Mouse (Mus musculus) liver (tissue): ENCODE results near the gene Krt32.

Experiments used
- DNase-seq: peaks from one replicate; pipeline ENCODE4 v3.0.0-alpha.2; 2020; ENCODE audit warnings: mixed read lengths

The Krt32 gene

GRCm38 (mm10) chr11:100087861-100088260 is at the start of gene Krt32:
Krt32 (minus strand) TSS chr11:100088226.
- DNase-seq, result no peak

DNA sequence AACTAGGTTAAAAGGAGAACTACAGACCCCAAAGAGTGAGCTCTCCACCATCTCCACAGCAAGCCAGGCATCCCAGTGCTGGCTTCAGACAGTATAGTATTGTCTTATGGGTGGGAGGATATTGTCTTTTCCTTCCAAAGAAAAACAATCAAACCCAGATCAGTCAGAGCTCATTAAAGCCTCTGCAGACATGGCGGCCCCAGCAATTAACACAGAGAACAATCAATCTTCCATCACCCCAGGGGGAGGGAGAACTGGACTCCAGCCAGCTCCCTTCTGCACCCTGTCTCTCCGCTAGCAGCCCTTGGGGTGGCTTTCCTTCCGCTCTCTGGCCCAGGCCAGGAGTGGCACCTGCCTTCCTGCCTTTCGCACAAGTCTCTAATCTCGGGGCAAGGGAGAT is 49.7 kb upstream of the Krt32 start:
- no peak for DNase-seq

- DNase-seq, result no peak
Measured at GRCm38 (mm10) chr11:100136559-100136958, 48.5 kb upstream of the Krt32 start.

DNA sequence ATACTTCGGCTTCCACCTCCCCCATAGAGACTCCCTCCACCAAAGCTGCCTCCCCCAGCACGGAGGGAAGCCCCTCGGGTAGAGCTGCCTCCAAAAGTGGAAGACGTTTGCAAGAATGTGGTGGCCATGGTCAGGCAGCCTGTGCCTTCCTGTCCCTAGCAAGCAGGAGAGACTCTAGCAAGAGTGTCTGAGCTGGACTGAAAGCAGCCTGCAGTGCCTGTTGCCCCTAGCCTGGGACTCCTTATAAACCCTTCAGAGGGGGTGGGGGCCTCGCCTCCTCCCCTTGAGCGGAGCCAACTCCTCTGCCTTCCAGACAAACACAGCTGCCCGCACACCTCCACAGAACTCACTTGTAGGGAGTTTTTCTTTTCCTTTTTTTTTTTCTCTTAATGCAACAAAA is 47.7 kb upstream of the Krt32 start, which contains the start of gene Krt15:
Gene Krt15 (minus strand): TSS at position 198 of the 400 bp plus-strand sequence.
- DNase-seq, result no peak

- DNase-seq, result no peak
Measured at GRCm38 (mm10) chr11:100124901-100125300, 36.9 kb upstream of the Krt32 start.

DNA sequence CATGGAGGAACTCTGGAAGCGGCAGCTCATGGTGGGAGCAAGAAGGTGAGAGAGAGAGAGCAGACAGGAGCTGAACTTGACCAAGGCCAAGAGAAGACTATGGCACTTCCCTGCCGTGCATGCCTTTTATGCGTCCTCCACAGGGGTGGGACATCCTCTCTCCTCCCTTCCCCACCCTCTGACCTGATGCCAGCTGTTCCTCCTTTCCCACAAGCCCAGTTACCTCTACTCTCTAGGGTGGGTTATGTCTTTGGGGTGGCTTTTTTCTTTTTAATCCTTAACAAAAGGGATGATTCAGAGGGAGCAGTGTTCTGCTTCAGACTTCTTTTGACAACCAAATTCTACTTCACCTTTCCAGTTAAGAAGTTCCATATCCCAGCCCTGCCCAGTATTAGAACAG is 33.4 kb upstream of the Krt32 start, which contains the start of gene Krt13:
Gene Krt13 (minus strand): TSS at position 101 of the 400 bp plus-strand sequence.
- no peak for DNase-seq

DNA sequence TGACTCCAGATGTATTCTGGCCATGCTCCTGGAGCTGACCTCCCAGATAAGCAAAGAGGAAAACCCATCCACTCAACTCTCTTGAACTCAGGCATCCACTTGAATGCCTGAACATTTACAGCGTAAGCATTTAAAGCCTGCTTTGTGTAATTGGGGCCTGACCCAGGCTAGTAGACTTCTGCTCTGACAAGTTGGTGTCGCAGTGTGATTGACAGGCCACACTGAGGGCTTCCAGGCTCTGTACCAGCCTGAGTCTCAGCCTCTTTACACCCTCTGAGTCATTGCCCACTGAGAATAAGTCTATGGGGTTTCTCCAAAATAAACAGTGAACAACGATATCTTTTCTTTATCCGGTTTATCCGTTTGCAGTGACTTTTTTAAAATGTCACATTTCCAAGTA is 32.3 kb upstream of the Krt32 start:
- DNase-seq, result no peak

DNA sequence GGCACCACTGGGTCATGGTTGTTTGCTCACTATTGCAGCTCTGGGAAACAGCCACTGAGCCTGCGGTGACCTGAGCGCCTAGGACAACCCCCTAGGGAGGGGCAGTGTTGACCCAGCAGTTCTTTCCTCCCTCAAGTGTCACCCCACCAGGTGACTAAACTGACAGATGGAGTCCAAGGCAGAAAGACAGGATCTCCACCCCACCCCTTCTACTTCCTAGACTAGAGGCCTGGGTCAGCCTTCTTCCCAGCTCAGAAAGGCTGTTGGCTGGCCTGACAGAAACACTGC is 25.7 kb upstream of the Krt32 start:
- DNase-seq, result no peak

DNA sequence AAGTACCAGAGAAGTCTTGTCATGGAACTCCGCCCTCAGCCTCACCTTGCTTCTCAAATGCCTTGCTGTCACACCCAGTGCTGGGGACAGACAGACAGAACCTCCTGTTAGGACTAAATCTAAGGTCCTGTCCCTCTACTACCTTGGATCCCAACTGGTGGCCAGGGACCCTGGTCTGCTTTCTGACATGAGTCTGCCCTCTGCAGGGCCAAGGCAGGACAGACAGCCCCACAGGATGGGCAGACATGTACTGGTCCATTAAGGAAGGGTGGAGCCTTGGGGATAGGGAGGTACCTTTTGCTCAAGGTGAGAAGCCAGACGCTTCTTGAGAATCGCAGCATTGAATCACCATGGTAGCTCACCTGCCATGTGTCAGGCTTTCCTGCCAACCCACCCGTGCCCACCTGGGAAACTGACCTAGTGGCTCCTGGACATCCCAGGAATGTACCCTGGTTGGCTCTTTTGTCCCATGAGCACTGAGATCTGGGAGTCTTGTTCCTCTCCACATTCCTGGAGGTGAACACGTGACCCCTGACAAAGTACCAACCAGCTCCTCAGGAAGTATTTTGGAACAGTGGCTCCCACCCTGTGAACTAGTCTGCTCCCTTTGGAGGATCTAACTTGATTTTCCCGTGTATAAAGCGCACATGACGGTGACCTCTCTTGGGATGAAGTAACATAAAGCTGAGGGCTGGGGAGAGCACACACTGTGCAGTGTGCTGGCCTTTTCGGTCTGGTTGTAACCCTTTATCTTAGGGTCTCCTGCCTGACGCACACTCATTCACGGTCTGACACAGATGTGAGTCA is 25.1 kb upstream of the Krt32 start:
- no peak for DNase-seq

DNA sequence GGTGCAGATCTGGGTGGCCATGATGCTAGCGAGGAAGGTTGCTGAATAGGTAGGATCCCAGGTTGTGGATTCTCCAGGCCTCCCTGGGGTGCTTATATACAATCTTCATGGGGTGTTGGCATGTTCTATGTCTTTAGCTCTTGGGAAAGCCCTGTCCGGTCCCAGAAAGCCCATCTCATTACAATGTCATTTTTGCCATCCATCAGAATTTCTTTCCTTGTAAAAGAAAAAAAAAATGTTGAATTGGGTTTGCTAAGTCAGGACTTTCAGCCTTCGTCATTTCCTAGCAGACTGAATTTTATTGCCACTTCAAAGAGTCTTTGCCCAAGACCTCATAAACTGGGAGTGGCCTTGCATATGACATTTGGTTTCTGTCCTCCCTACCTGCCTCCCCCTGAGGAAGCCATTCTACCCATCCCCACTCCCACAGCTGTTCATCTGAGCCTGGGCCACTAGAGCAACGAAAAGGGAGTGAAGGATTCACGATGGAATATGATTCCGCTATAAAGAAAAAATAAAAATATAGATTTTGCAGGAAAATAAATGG is 17.6 kb upstream of the Krt32 start, which contains the start of gene Krt36:
Gene Krt36 (minus strand): TSS at position 51 of the 547 bp plus-strand sequence.
- DNase-seq, result no peak

DNA sequence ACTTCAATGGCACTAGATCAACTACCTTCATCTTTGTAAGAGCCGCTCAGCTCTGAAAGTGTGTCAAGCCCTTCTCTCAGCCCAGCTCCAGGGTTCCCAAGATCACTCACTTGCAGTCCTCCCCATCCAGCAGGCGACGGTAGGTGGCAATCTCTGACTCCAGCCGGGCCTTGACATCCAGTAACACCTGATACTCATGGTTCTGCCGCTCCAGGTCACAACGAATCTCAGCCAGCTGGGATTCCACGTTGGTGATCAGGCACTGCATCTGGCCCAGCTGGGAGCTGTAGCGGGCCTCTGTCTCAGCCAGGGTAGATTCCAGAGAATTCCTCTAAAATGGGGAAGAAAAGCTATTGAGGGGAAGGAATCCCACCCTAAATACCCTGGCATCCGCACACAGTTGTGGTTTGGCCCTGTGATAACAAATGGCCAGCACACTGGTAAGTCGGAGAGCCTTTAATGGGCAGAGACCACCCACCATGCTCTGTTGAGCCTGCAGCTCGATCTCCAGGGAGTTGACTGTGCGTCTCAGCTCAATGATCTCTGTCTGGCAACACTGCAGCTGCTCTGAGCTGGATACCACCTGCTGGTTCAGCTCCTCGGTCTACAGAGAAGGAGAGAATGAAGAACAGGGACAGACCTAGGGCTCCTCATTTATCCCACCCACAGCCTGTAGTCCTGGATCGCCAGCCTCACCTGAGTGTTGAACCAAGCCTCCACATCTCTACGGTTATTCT is 14.8 kb upstream of the Krt32 start:
- no peak for DNase-seq

- no peak for DNase-seq
Measured at GRCm38 (mm10) chr11:100100391-100100790, 12.4 kb upstream of the Krt32 start.

GRCm38 (mm10) chr11:100097819-100098218 is 9.8 kb upstream of the Krt32 start:
- DNase-seq, result no peak

GRCm38 (mm10) chr11:100096141-100096540 is 8.1 kb upstream of the Krt32 start, which contains the start of gene Krt35:
Krt35 (minus strand) TSS chr11:100096241.
- no peak for DNase-seq

DNA sequence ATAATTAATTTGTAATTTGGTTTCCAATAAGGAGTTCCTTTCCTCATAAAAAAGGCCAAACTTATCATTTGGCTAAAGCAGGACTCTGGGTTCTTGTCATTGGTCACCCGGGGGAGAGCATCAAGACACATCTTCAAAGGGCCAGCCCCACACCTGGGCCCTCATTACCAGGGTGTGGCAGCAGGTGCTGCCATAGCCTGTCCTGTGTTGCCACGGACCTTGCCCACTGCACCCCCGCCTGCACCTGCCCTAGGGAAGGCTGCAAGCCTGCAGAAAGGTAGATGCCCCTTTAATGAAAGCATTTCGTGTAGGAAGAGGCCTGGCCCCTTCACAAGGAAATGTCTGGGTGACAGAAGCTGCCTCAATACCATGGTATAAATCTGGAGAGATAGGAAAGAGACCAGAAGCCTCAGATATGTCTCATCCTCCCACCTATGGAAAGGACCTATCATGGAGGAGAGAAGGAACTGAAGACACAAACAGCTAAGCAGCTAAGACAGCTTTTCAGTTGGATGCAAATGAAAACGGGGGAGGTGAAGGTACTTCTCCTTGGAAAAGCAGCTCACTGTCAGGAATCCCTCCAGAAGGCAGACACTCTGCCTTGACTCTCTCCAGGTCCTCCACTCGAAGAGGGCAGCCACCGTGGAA is 476 bp upstream of the Krt32 start:
- no peak for DNase-seq

- DNase-seq, result no peak
Measured at GRCm38 (mm10) chr11:100073873-100074272, 14.2 kb downstream of the Krt32 start.

GRCm38 (mm10) chr11:100067293-100068036 is 20.6 kb downstream of the Krt32 start:
- no peak for DNase-seq

GRCm38 (mm10) chr11:100066236-100067010 is 21.6 kb downstream of the Krt32 start:
- DNase-seq, result no peak

DNA sequence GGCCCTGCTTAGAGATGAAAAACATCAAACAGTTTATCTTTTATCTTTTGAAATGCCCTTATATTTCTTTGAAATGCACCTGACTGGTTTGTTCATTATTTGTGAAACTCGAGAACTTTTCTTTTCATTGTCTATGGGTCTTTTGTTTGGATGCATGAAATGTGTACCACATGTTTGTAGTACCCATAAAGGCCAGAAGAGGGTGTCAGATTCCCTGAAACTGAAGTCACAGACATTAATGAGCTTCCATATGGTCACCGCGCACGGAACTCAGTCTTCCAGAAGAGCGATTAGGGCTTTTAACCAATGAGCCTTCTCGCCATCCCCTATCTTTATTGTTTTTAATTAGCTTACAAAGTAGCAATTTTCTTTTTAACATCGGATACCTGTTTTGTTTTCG is 29.2 kb downstream of the Krt32 start:
- no peak for DNase-seq

DNA sequence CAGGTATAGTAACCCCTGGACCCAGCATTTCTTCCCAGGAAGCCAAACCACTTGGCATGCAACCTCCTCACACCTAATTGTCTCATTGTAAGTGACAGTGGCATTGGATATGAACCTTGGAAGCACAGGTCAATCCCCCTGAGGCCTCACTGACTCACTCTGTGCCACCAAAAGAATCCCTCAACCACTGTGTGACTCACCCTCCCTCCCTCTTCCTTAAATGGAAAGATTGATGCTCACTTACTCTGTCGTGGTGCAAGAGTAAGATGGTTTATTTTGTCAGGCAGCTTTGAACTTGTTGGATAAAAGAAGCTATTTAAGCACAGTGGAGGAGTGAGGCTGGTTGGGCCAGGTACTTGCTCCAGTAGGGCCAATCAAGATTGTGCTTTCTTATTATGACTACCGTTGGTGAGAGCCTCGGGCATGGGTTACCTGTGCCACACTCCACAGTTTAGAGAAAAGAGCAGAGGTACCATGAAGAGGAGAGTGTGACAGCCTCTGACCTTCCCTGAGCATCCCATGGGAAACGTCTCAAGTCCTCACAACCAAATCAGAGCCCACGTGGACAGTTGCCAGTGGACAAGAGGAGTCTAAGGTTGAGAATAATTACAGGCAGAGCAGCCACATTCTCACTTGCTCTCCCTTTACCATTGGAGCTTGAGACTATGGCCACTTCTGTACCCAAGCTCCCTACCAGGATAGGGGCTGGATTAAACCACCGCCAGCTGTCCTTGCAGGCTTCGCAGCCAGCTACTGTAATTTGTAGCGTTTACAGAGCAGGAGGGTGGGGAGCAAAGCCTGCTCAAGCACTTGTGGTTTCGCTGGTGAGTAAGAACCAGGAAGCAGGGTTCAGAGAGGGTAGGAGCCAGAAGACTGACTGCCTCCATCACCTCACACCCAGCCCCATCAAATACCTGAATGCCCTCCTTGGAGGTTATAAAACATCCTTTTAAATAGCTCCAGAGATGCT is 32.1 kb downstream of the Krt32 start:
- DNase-seq, result no peak
